In the genomic region with DNA sequence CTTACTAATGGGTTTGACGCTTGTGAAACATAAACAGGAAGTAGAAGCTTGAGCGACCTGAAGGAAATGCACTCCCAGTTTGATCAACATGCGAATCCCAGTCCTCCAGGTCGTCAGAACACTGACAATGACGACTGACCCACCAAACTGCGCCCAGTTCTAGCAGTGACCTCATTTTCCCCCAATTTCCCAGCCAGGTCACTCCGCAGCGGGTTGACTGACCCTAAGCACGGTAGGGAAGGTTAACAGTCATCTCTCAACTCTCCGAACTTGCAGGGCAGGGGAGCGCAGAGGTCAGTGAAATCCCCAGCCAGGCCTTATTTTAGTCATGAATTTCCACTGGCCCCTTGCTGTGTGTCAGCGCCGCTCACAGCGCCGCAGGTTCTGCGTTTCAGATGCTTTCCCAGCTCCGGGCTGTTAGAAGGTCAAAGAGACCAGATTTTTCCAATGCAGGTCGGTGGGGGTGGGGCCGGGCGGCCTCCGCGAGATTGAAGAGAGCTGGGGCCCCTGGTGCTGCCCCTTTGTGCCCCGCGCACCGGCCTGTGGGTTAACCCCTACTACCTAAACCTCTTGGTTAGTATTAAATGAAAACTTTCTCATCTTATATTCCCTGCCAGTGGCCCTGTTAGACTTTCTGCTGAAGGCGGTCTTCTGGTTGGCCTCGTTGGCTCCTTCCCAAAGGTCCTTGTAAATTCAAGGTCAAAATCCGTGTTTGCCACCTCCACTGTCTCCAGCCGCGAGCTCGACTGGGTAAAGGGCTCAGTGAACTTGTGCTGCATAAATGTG, we compare ENCODE assay signal across 7 mouse cellular contexts. TPM values are rescaled to one million over a fixed set of nuclear protein-coding genes. Genes with fewer than 3 reads are reported as not detected.
DNase-seq lines count a peak whose midpoint lies in the region; ATAC-seq lines count a peak whose summit lies in the region.

No protein-coding gene starts in this region.

- H3K9me3 ChIP-seq in intestine, embryonic 14.5 days (ENCODE audit: control insufficient read depth, low read length): no peaks in the 10 kb centered on the region
- H3K9me3 ChIP-seq in liver, embryonic 11.5 days (ENCODE audit: control insufficient read depth, low read length): no peaks in the 10 kb centered on the region

- H3K4me2 ChIP-seq in intestine, embryonic 14.5 days (ENCODE audit: low read length): peak overlapping the region; percentile 63
- peak overlapping the region; percentile 89 for H3K4me2 ChIP-seq in liver, embryonic 11.5 days

- no peaks in the 10 kb centered on the region for H3K27me3 ChIP-seq in intestine, embryonic 14.5 days (replicated peaks; ENCODE audit: control insufficient read depth, insufficient read depth, low read length)
- H3K27me3 ChIP-seq in liver, embryonic 11.5 days (replicated peaks; ENCODE audit: control insufficient read depth, insufficient read depth, low read length): peaks cover 50% of the 10 kb centered on the region

- WGBS in intestine, embryonic 14.5 days: 3% methylated on average over 31 of the region's 31 CpGs
- WGBS in liver, embryonic 11.5 days: 2% methylated on average over 31 of the region's 31 CpGs

- H3K27ac ChIP-seq in intestine, embryonic 14.5 days (ENCODE audit: low read depth): peak overlapping the region; percentile 97
- peak overlapping the region; percentile 91 for H3K27ac ChIP-seq in liver, embryonic 11.5 days (ENCODE audit: low read depth, low read length)

- peak overlapping the region; percentile 66 for H3K9ac ChIP-seq in intestine, embryonic 14.5 days (ENCODE audit: low read length)
- H3K9ac ChIP-seq in liver, embryonic 11.5 days (ENCODE audit: low read depth, low read length): peak overlapping the region; percentile 66

- H3K36me3 ChIP-seq in intestine, embryonic 14.5 days (ENCODE audit: control insufficient read depth, insufficient read depth, low read length): no peaks in the 10 kb centered on the region
- no peaks in the 10 kb centered on the region for H3K36me3 ChIP-seq in liver, embryonic 11.5 days (ENCODE audit: control insufficient read depth, insufficient read depth, low read length)

- DNase-seq in cerebellum, postnatal 10 days: peak; percentile 67 to 77
- peak; percentile 74 for DNase-seq in intestine, embryonic 14.5 days (ENCODE audit: low spot score)
- DNase-seq in liver, embryonic 11.5 days (ENCODE audit: low spot score): peak; percentile 36
- DNase-seq in testis, postnatal 10 days (ENCODE audit: low spot score): peak; percentile 82

- peak overlapping the region; percentile 61 for H3K4me3 ChIP-seq in intestine, embryonic 14.5 days (ENCODE audit: low read depth, low read length)
- peak overlapping the region; percentile 59 for H3K4me3 ChIP-seq in liver, embryonic 11.5 days (ENCODE audit: low read depth, low read length)

- H3K4me1 ChIP-seq in intestine, embryonic 14.5 days (replicated peaks; ENCODE audit: control insufficient read depth, insufficient read depth, low read length): peaks cover 27% of the 10 kb centered on the region
- peaks cover 10% of the 10 kb centered on the region for H3K4me1 ChIP-seq in liver, embryonic 11.5 days (replicated peaks; ENCODE audit: control insufficient read depth, insufficient read depth, low read length)

- ATAC-seq in activated CD4-positive, CD25-positive, alpha-beta regulatory T cell, adult 4 months: peak; percentile 18
- ATAC-seq in granulocyte monocyte progenitor cell, adult 5-6 weeks (replicated peaks; ENCODE audit: poor library complexity, severe bottlenecking): peak; percentile 8
- ATAC-seq in intestine, embryonic 14.5 days (replicated peaks; ENCODE audit: low FRiP score, low TSS enrichment, low read depth): no peak
- no peak; the same call in 1 of the 2 replicates for ATAC-seq in liver, embryonic 11.5 days (replicated peaks; ENCODE audit: low FRiP score)
- ATAC-seq in monocyte, adult 5-6 weeks (replicated peaks; ENCODE audit: insufficient number of reproducible peaks, low FRiP score, low TSS enrichment, poor library complexity, severe bottlenecking): peak; percentile 44

RNA-seq across cellular contexts. Expression of gene Bhlhe40, which starts 1.8 kb away (rescaled TPM):
- polyA plus RNA-seq in activated CD4-positive, CD25-positive, alpha-beta regulatory T cell, adult 4 months (2017; shearing (Covaris generic)): 100 to 1,000 TPM in 1 of 2 experiments, 10 to 100 TPM in 1; 73.9 to 107 TPM
- 1.7 and 2.1 TPM in 2 replicates for total RNA-seq in granulocyte monocyte progenitor cell, adult 5-6 weeks (2014; fragmentation: Nextera tagmentation)
- total RNA-seq in granulocyte monocyte progenitor cell, adult 5-6 weeks (2017): 3.5 and 5.9 TPM in 2 replicates
- 21.8 and 23.6 TPM in 2 replicates for polyA plus RNA-seq in intestine, embryonic 14.5 days (2014; fragmentation: Nextera tagmentation; extraction: Ambion mirVana)
- polyA plus RNA-seq in liver, embryonic 11.5 days (2014; fragmentation: Nextera tagmentation; extraction: Ambion mirVana): 8.3 and 8.9 TPM in 2 replicates
- total RNA-seq in monocyte, adult 5-6 weeks (2017): 293 to 388 TPM (median 305 TPM) in 3 replicates

Comparison
In these comparisons a context has a peak if more than half of its experiments do, and no peak if none do; other contexts are left out.
1. ATAC-seq: peak in activated CD4-positive, CD25-positive, alpha-beta regulatory T cell, adult 4 months (single experiment), granulocyte monocyte progenitor cell, adult 5-6 weeks (single experiment) and monocyte, adult 5-6 weeks (single experiment); none in intestine, embryonic 14.5 days (single experiment) and liver, embryonic 11.5 days (single experiment).
2. Peak in every context shown above with its lines, with median percentiles within 50 percentile points of each other: DNase-seq.